Mouse (Mus musculus): ENCODE measurements around the gene Med22. TPM values are rescaled to one million over a fixed set of nuclear protein-coding genes. Genes with fewer than 3 reads are reported as not detected.

Med22 gene
- total RNA-seq, 2 experiments from 2014 or later: 49.3 to 50.2 TPM

GRCm38 (mm10) chr2:26864879-26865278, 45.6 kb downstream of the Med22 start, which contains the start of gene Abo:
TSS of gene Abo (minus strand) at chr2:26864979.
- no peak for DNase-seq

- DNase-seq: no peak
Observed at GRCm38 (mm10) chr2:26862856-26863255, 47.6 kb downstream of the Med22 start.

Other genes starting within 250 kb of the Med22 start
- gene Lcn4, start 239.4 kb downstream of the Med22 start, total RNA-seq (2021): not detected
- gene Abo, start 45.7 kb downstream of the Med22 start, total RNA-seq (2021): not detected
- 10 to 100 TPM; 23.1 to 24.8 TPM for gene Surf6, start 7.8 kb downstream of the Med22 start, total RNA-seq (2021)
- gene Rpl7a, start 87 bp upstream of the Med22 start, total RNA-seq (2021): 100 to 1,000 TPM; 516 to 520 TPM
- gene Surf2, start 5.7 kb upstream of the Med22 start, total RNA-seq (2021): 10 to 100 TPM; 27.1 to 29.8 TPM
- gene Surf1, start 5.9 kb upstream of the Med22 start, total RNA-seq (2021): 10 to 100 TPM; 78.4 to 81.5 TPM
- gene Surf4, start 23.3 kb upstream of the Med22 start, total RNA-seq (2021): 100 to 1,000 TPM; 118 to 141 TPM
- under 1 TPM; 0.18 to 0.27 TPM for gene Stkld1, start 23.4 kb upstream of the Med22 start, total RNA-seq (2021)
- 10 to 100 TPM; 28.6 to 31.0 TPM for gene Rexo4, start 53.7 kb upstream of the Med22 start, total RNA-seq (2021)
- 1 to 10 TPM; 1.9 to 3.1 TPM for gene Adamts13, start 62.7 kb upstream of the Med22 start, total RNA-seq (2021)
- 10 to 100 TPM; 40.6 to 42.0 TPM for gene Cacfd1, start 99.2 kb upstream of the Med22 start, total RNA-seq (2021)
- gene Slc2a6, start 117.3 kb upstream of the Med22 start, total RNA-seq (2021): 1 to 10 TPM; 1.2 to 1.7 TPM
- gene Mymk, start 161.5 kb upstream of the Med22 start, total RNA-seq (2021): 1 to 10 TPM in 1 of 2 experiments, under 1 TPM in 1; 0.45 to 2.7 TPM
- gene Adamtsl2, start 168.7 kb upstream of the Med22 start, total RNA-seq (2021): 10 to 100 TPM in 1 of 2 experiments, 1 to 10 TPM in 1; 8.1 to 15.9 TPM
- gene Fam163b, start 231.8 kb upstream of the Med22 start, total RNA-seq (2021): 1 to 10 TPM; 2.0 TPM